Mouse (Mus musculus) bone marrow macrophage, adult 2 months (primary cell): Measurements from ENCODE around the gene Mki67.

Experiments used
- CTCF ChIP-seq: IDR thresholded peaks from 2 replicates; pipeline ENCODE4 v1.5.1; 2012; ENCODE audit warnings: low read depth, mild to moderate bottlenecking, low read length, moderate library complexity
- POLR2A ChIP-seq: IDR thresholded peaks from 2 replicates; pipeline ENCODE4 v1.6.1; 2012; ENCODE audit warnings: mild to moderate bottlenecking, low read depth, low read length, borderline replicate concordance

GRCm38 (mm10) chr7:135658150-135658549, 58.0 kb downstream of the Mki67 start:
- TF ChIP-seq CTCF = no peak
- no peak for TF ChIP-seq POLR2A
